ENCODE assay signal across 15 mouse cellular contexts in the genomic region with DNA sequence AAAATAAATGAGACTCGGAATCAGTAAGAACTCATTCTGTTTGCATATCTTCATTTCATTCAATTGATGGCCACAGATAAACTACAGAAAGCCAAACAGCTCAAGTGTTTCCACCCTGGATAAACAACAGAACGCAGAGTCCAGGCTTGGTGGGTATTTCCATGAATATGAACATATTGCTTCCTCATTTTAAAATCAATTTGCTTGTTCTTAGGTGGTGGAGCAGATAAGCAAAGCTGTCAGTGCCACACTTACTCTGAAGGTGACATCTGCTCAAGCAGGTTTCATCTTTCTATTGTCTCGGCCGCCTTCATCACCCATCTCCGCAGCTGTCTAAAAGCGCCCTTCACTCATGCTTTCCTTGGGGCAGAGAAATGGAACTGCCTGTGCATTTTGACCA.
"Had no signal": no experiment of that assay in that cellular context is flagged by ENCODE, and none has a peak within 500 bp of the region (broad histone marks: within the 10 kb centered on the region; RNA-seq: fewer than 3 reads in every experiment).

No protein-coding gene starts in this region.

- ATAC-seq: liver, postnatal 0 days; midbrain, embryonic 13.5 days had no signal

- H3K4me2 ChIP-seq: limb, embryonic 12.5 days; liver, embryonic 13.5 days; lung, embryonic 15.5 days; midbrain, embryonic 13.5 days; neural tube, embryonic 15.5 days had no signal

- H3K27me3 ChIP-seq: limb, embryonic 12.5 days; liver, embryonic 13.5 days; lung, embryonic 15.5 days; midbrain, embryonic 13.5 days; neural tube, embryonic 15.5 days had no signal

- H3K4me1 ChIP-seq: limb, embryonic 12.5 days; liver, embryonic 13.5 days; lung, embryonic 15.5 days; midbrain, embryonic 13.5 days; neural tube, embryonic 15.5 days had no signal

- DNase-seq: kidney, adult 18-20 months; kidney, postnatal 14 days; liver; liver, embryonic 13.5 days; liver, postnatal 0 days; lung, postnatal 14 days; right cerebral cortex, postnatal 4 days; spleen, adult 18-20 months; thymus, adult 18-20 months; thymus, postnatal 14 days had no signal

- H3K36me3 ChIP-seq: limb, embryonic 12.5 days; liver, embryonic 13.5 days; lung, embryonic 15.5 days; midbrain, embryonic 13.5 days; neural tube, embryonic 15.5 days had no signal

- H3K9ac ChIP-seq: limb, embryonic 12.5 days; liver, embryonic 13.5 days; liver, postnatal 0 days; lung, embryonic 15.5 days; midbrain, embryonic 13.5 days; neural tube, embryonic 15.5 days had no signal

- H3K9me3 ChIP-seq: limb, embryonic 12.5 days; liver, embryonic 13.5 days; lung, embryonic 15.5 days; midbrain, embryonic 13.5 days; neural tube, embryonic 15.5 days had no signal

- H3K4me3 ChIP-seq: limb, embryonic 12.5 days; liver, embryonic 13.5 days; lung, embryonic 15.5 days; midbrain, embryonic 13.5 days; myocyte; neural tube, embryonic 15.5 days had no signal

- H3K27ac ChIP-seq: limb, embryonic 12.5 days; liver, embryonic 13.5 days; lung, embryonic 15.5 days; midbrain, embryonic 13.5 days; neural tube, embryonic 15.5 days had no signal
